Mouse (Mus musculus) intestine, embryonic 15.5 days (tissue): ENCODE results near the gene Grin1. TPM values are rescaled to one million over a fixed set of nuclear protein-coding genes. Genes with fewer than 3 reads are reported as not detected.

Source experiments
- ATAC-seq: fragments of 200-750 bp; cut with Nextera tagmentation; 2 replicates; pipeline ENCODE4 v1.8.0; 2017; ENCODE audit warnings: moderate TSS enrichment, moderate library complexity
- H3K27ac ChIP-seq: fragments of 300-500 bp; sonication (generic); 2 replicates; pipeline ENCODE4 v1.5.1; 2015; ENCODE audit warnings: mild to moderate bottlenecking, inconsistent platforms
- H3K27me3 ChIP-seq: fragments of 300-500 bp; sonication (generic); replicated peaks from 2 replicates; pipeline ENCODE4 v1.6.1; 2015; ENCODE audit warnings: inconsistent platforms
- H3K36me3 ChIP-seq: fragments of 300-500 bp; sonication (generic); 2 replicates; pipeline ENCODE4 v1.6.1; 2015; ENCODE audit warnings: inconsistent platforms
- H3K4me1 ChIP-seq: fragments of 300-500 bp; sonication (generic); replicated peaks from 2 replicates; pipeline ENCODE4 v1.6.1; 2015; ENCODE audit warnings: inconsistent platforms
- H3K4me2 ChIP-seq: fragments of 300-500 bp; sonication (generic); replicated peaks from 2 replicates; pipeline ENCODE4 v1.6.1; 2015; ENCODE audit warnings: mild to moderate bottlenecking, inconsistent platforms
- H3K4me3 ChIP-seq: fragments of 300-500 bp; sonication (generic); replicated peaks from 2 replicates; pipeline ENCODE4 v1.5.1; 2015; ENCODE audit warnings: inconsistent platforms
- H3K9ac ChIP-seq: fragments of 300-500 bp; sonication (generic); 2 replicates; pipeline ENCODE4 v1.6.1; 2015; ENCODE audit warnings: inconsistent platforms
- H3K9me3 ChIP-seq: fragments of 300-500 bp; sonication (generic); 2 replicates; pipeline ENCODE4 v1.6.1; 2016; ENCODE audit warnings: inconsistent platforms
- WGBS: fragments of 180-500 bp; shearing (Covaris S2); methylation state at CpG from one replicate; pipeline ENCODE4 v1.1.7; 2015; 5-methylcytosine and 5-hydroxymethylcytosine counted together
- polyA plus RNA-seq: library from polyadenylated mRNA; unstranded; fragments of >200 nt; fragmentation: Nextera tagmentation; extraction: Ambion mirVana; gene quantifications from 2 replicates; pipeline ENCODE4 v1.2.1, GENCODE M21; 2015

Grin1 gene
- polyA plus RNA-seq, 1 experiment from 2014 or later, result 1.4 TPM

DNA sequence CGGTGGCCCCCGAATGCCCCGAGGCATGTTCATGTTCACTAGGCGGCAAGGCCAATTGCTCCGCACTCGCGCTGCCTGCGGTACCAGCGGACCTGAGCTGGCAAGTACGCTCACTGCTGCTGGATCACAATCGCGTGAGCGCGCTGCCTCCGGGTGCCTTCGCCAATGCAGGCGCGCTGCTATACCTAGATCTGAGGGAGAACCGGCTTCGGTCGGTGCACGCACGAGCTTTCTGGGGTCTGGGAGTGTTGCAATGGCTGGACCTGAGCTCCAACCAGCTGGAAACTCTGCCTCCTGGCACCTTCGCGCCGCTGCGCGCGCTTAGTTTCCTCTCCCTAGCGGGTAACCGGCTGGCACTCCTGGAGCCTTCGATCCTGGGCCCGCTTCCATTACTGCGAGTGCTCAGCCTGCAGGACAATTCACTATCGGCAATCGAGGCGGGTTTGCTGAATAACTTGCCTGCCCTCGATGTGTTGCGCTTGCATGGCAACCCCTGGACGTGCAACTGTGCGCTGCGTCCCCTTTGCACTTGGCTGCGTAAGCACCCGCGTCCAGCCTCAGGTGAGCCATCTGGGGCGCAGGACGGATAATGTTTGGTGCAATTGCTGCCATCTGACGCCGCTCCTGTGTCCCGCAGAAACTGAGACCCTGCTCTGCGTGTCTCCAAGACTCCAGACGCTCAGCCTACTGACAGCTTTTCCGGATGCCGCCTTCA is 28.7 kb downstream of the Grin1 start:
- H3K9ac ChIP-seq, result no peak overlapping the region
- ATAC-seq, result no peak

DNA sequence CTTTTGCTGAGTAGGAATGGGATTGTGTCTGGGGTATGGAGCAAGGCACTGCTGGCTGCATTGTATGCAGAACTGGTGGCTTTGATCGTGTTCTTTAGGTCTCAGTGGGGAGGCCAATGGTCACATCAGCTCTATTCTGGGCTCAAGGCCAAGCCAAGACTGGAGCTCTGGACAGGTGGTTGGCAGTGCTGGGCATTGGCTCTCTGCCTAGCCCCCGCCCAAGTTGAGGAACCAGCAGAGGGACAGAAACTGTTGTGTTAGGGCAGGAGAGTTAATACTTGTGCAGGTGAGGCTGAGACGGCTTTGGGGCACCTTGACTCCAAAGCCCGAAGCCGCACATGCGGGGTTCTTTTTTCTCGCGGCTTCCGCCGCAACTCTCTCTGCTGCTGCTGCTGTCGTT is 29.3 kb downstream of the Grin1 start, which contains the start of gene Lrrc26:
Gene Lrrc26, plus strand, starts transcription at position 265 of the 400 bp plus-strand sequence.
- H3K4me2 ChIP-seq, result peak within 1 kb of the TSS; percentile 68
- no peaks in the 10 kb centered on the region for H3K9me3 ChIP-seq
- 9% methylated on average over 11 of the region's 11 CpGs for WGBS
- H3K4me3 ChIP-seq, result peak within 1 kb of the TSS; percentile 16
- peaks cover 65% of the 10 kb centered on the region for H3K27me3 ChIP-seq
- peaks cover 3% of the 10 kb centered on the region; the same call in 1 of the 2 replicates for H3K36me3 ChIP-seq
- ATAC-seq, result no peak
- H3K4me1 ChIP-seq, result peaks cover 29% of the 10 kb centered on the region
- H3K27ac ChIP-seq, result no peak within 1 kb of the TSS
- H3K9ac ChIP-seq, result no peak within 1 kb of the TSS

More for the DNA sequence above, 28.7 kb downstream of the Grin1 start:
- H3K27me3 ChIP-seq, result peaks cover 71% of the 10 kb centered on the region
- no peak overlapping the region for H3K27ac ChIP-seq
- WGBS, result 2% methylated on average over 54 of the region's 54 CpGs
- peak overlapping the region; percentile 16 for H3K4me3 ChIP-seq
- no peaks in the 10 kb centered on the region for H3K36me3 ChIP-seq
- peak overlapping the region; percentile 68 for H3K4me2 ChIP-seq
- peaks cover 27% of the 10 kb centered on the region for H3K4me1 ChIP-seq
- H3K9me3 ChIP-seq, result no peaks in the 10 kb centered on the region

GRCm38 (mm10) chr2:25288734-25289345 is 30.1 kb downstream of the Grin1 start:
- H3K9ac ChIP-seq, result no peak overlapping the region
- no peak overlapping the region for H3K4me3 ChIP-seq
- peaks cover 59% of the 10 kb centered on the region for H3K27me3 ChIP-seq
- ATAC-seq, result no peak
- H3K27ac ChIP-seq, result no peak overlapping the region
- 78% methylated on average over 7 of the region's 7 CpGs for WGBS
- no peaks in the 10 kb centered on the region for H3K9me3 ChIP-seq
- peaks cover 11% of the 10 kb centered on the region; the same call in 1 of the 2 replicates for H3K36me3 ChIP-seq
- no peak overlapping the region for H3K4me2 ChIP-seq
- peaks cover 29% of the 10 kb centered on the region for H3K4me1 ChIP-seq

DNA sequence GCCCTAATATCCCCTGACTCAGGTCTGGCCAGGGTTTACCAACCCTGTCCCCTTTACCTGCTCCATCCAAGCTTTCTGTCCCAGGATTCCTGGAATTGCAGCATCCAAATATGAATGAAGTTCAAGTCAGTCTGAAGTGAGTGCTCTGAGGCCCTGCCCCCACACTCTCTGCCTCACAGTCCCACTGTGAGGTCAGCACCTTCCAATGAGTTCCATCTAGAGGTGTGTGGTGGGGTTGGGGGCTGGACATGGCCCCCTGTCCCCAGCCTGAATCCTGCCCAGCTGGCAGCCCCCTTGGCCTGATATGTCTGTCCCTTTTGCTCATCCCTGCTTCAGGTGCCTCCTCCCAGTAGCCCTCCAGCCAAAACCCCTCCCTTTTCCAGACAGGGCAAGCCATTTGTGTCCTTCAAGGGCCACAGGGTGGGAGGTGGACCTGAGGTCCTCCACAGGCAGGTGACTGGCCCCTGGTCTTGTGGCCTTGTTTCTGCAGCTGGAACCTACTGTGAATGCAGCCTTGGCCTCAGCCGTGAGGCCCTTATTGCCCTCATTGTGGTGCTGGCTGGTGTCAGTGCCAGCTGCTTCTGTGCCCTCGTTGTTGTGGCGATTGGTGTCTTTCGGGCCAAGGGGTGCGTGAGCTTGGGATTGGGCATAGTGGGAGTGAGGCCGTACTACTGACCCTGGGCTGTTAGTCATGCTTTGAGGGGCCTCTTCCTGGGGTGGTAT is 30.9 kb downstream of the Grin1 start, which contains the start of gene Tmem210:
Gene Tmem210, plus strand, starts transcription at position 219 of the 723 bp plus-strand sequence.
- H3K4me3 ChIP-seq, result no peak within 1 kb of the TSS
- H3K4me2 ChIP-seq, result peak within 1 kb of the TSS; percentile 17
- no peak within 1 kb of the TSS; the same call in 1 of the 2 replicates for H3K9ac ChIP-seq
- WGBS, result 89% methylated on average over 6 of the region's 6 CpGs
- H3K27me3 ChIP-seq, result peaks cover 53% of the 10 kb centered on the region
- no peaks in the 10 kb centered on the region for H3K9me3 ChIP-seq
- H3K27ac ChIP-seq, result peak within 1 kb of the TSS; percentile 71
- peaks cover 17% of the 10 kb centered on the region for H3K36me3 ChIP-seq
- H3K4me1 ChIP-seq, result peaks cover 29% of the 10 kb centered on the region
- no peak for ATAC-seq

DNA sequence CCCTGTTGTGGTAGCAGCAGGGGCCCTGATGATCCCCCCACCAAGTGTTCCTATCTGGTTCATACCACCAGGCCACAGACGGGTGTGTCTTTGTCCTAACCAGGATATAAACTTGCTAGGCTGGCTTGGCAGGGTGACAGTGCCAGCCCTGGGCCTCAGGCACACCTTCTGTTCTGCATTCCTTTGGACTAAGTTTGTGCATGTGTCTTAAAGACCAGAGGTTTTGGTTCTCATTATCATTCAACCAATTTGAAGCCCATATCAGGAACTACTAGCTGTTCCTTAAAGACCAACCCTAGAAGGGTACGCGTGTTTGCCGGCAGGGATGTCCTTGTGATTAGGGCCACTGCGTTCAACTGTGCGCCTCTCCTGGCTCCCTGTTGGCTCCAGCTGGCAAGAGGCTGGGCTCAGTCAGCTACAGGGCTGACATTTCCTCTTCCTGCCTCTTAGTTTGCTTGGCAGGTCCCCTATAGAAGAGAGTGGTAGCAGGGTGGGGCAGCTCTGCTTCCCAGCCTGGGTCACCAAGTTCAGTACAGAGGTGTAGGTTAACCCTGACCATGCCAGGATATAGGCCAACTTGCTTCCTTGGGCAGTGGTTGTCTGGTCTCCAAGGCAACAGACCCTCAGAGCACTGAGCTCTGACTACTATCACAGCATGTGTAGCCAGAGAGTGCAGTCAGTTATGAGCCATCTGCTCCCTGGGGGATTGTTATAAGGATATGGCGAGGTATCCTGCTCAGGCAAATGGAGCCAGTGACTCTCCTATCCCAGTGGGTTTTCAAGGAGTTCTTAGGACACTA is 31.9 kb downstream of the Grin1 start:
- no peaks in the 10 kb centered on the region for H3K9me3 ChIP-seq
- peaks cover 25% of the 10 kb centered on the region for H3K36me3 ChIP-seq
- H3K4me3 ChIP-seq, result no peak overlapping the region
- 43% methylated on average over 7 of the region's 7 CpGs for WGBS
- H3K27ac ChIP-seq, result peak overlapping the region; percentile 71
- peaks cover 21% of the 10 kb centered on the region for H3K4me1 ChIP-seq
- peak overlapping the region; percentile 17 for H3K4me2 ChIP-seq
- ATAC-seq, result peak; percentile 80
- no peak overlapping the region for H3K9ac ChIP-seq
- H3K27me3 ChIP-seq, result peaks cover 42% of the 10 kb centered on the region

GRCm38 (mm10) chr2:25286314-25286713 is 32.7 kb downstream of the Grin1 start:
- Histone ChIP-seq H3K36me3 (peaks cover 29% of the 10 kb centered on the region), H3K27ac (peak overlapping the region; percentile 71), H3K4me2 (peak overlapping the region; percentile 17), H3K9me3 (no peaks in the 10 kb centered on the region), H3K4me3 (no peak overlapping the region), H3K27me3 (peaks cover 35% of the 10 kb centered on the region), H3K4me1 (peaks cover 20% of the 10 kb centered on the region), H3K9ac (no peak overlapping the region; the same call in 1 of the 2 replicates)
- 67% methylated on average over 1 of the region's 1 CpGs for WGBS
- peak; percentile 42 for ATAC-seq

GRCm38 (mm10) chr2:25285551-25285950 is 33.4 kb downstream of the Grin1 start:
- Histone ChIP-seq H3K4me2 (no peak overlapping the region), H3K4me3 (no peak overlapping the region), H3K9me3 (no peaks in the 10 kb centered on the region), H3K9ac (no peak overlapping the region), H3K27me3 (peaks cover 27% of the 10 kb centered on the region), H3K4me1 (peaks cover 15% of the 10 kb centered on the region; the same call in 1 of the 2 replicates), H3K27ac (peak overlapping the region; percentile 71), H3K36me3 (peaks cover 34% of the 10 kb centered on the region)
- ATAC-seq, result peak; percentile 7; the same call in 1 of the 2 replicates
- WGBS, result 87% methylated on average over 2 of the region's 2 CpGs

DNA sequence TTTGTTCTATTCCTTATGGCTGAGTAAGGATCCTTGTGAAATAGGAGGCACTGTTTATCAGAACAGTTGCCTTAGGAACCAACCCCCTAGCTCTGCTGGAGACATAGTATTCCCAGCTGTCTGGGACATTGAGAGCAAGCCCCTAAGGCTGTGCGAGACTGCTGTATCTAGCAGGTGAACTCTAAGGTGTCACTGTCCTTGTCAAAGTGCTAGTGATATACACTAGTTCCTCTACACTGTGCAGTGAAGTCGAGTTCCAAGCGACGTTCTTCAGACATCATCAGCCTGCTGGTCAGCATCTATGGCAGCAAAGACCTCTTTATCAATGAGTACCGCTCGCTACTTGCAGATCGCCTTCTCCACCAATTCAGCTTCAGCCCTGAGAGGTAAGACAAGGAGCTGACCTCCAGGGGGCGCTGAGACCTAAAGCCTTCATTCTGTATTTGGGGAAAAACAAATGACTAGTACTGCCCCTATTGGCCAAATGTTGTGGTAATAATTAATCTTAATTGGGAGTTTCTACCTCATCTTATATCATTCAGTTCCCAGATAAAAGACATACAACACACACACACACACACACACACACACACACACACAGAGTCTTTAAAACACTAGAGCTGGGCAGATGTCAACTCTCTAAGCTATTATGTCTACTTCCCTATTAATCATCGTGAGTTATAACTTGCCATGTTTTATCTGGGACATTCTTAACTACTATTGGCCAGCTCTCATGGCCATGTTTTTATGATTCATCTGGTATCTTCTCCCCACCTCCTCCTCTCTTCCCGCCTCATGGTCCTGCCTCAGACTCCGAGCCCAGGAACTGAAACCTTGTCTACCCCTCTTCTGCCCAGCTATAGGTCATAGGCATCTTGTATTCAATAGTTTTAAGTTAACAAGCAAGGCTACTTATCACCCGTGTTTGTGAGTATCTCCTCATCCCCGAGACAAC is 39.8 kb downstream of the Grin1 start:
- Histone ChIP-seq H3K4me2 (no peak overlapping the region), H3K36me3 (peaks cover 74% of the 10 kb centered on the region), H3K9me3 (no peaks in the 10 kb centered on the region), H3K27ac (no peak overlapping the region), H3K27me3 (no peaks in the 10 kb centered on the region), H3K4me3 (no peak overlapping the region), H3K4me1 (no peaks in the 10 kb centered on the region), H3K9ac (no peak overlapping the region)
- ATAC-seq, result peak; percentile 61; the same call in 1 of the 2 replicates
- 65% methylated on average over 13 of the region's 13 CpGs for WGBS

DNA sequence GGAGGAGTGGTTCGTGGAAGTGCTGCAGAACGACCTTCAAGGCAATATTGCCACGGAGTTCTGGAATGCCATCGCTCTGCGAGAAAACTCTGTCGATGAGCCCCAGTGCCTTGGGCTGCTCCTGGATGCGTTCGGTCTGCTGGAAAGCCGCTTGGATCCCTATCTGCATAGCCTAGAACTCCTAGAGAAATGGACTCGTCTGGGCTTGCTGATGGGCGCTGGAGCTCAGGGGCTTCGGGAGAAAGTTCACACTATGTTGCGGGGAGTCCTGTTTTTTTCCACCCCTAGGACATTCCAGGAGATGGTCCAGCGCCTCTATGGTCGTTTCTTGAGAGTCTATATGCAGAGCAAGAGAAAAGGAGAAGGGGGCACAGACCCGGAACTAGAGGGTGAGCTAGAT is 46.0 kb downstream of the Grin1 start:
- WGBS, result 34% methylated on average over 16 of the region's 16 CpGs
- no peak for ATAC-seq
- H3K9me3 ChIP-seq, result no peaks in the 10 kb centered on the region
- H3K27ac ChIP-seq, result no peak overlapping the region
- H3K4me2 ChIP-seq, result peak overlapping the region; percentile 91
- peaks cover 26% of the 10 kb centered on the region for H3K4me1 ChIP-seq
- peaks cover 66% of the 10 kb centered on the region for H3K36me3 ChIP-seq
- peak overlapping the region; percentile 85 for H3K9ac ChIP-seq
- H3K27me3 ChIP-seq, result no peaks in the 10 kb centered on the region
- H3K4me3 ChIP-seq, result peak overlapping the region; percentile 89

GRCm38 (mm10) chr2:25272515-25272914 is 46.5 kb downstream of the Grin1 start:
- peak; percentile 63 for ATAC-seq
- peaks cover 62% of the 10 kb centered on the region for H3K36me3 ChIP-seq

More at GRCm38 (mm10) chr2:25272515-25272914, 46.5 kb downstream of the Grin1 start:
- Histone ChIP-seq H3K4me2 (peak overlapping the region; percentile 91), H3K27me3 (no peaks in the 10 kb centered on the region), H3K4me3 (peak overlapping the region; percentile 89), H3K9me3 (no peaks in the 10 kb centered on the region), H3K27ac (peak overlapping the region; percentile 52; the same call in 1 of the 2 replicates), H3K9ac (peak overlapping the region; percentile 85), H3K4me1 (peaks cover 26% of the 10 kb centered on the region)
- under 1% methylated on average over 29 of the region's 29 CpGs for WGBS
